Mouse (Mus musculus): ENCODE measurements around the gene Plekha1.

GRCm38 (mm10) chr7:130865613-130866591 is at the start of gene Plekha1:
- no peak for TF ChIP-seq CTCF (IDR thresholded peaks at IDR 0.05; ENCODE audit: low read depth, low read length)
- TF ChIP-seq TAL1 (conservative IDR thresholded peaks at IDR 0.05; ENCODE audit: low read depth, low read length) = no peak
- no peak for TF ChIP-seq GATA1 (IDR thresholded peaks at IDR 0.05; ENCODE audit: borderline replicate concordance, low read length)
